Mouse (Mus musculus) layer of hippocampus, adult 18-20 months (tissue): ENCODE measurements around the gene Prkag2. TPM values are rescaled to one million over a fixed set of nuclear protein-coding genes. Genes with fewer than 3 reads are reported as not detected.
"Not testable (repeated sequence)": the region's sequence is repeated elsewhere in the genome, so short reads cannot be mapped to it uniquely, and the experiment has no call there.

ENCODE experiments used
- DNase-seq, 2 experiments: peaks; one replicate each; pipeline ENCODE4 v3.0.0; 2022; ENCODE audit warnings: low spot score in 2 of 2
- total RNA-seq, 2 experiments: library from RNA; stranded (reverse); gene quantifications; 2 replicates each; pipeline ENCODE4 v1.2.3; 2021

The Prkag2 gene
- total RNA-seq, 2 experiments from 2014 or later = 167 to 174 TPM

- DNase-seq = no peak
Measured at GRCm38 (mm10) chr5:24877836-24878624, 222.4 kb downstream of the Prkag2 start.

GRCm38 (mm10) chr5:24876653-24877052 lies 223.8 kb downstream of the Prkag2 start:
- DNase-seq = no peak

GRCm38 (mm10) chr5:24874111-24874510 lies 226.3 kb downstream of the Prkag2 start:
- DNase-seq = peak in 1 of 2 experiments; percentile 37

GRCm38 (mm10) chr5:24873221-24873620 lies 227.2 kb downstream of the Prkag2 start:
- no peak for DNase-seq

- peak; percentile 58 to 65 for DNase-seq
Measured at GRCm38 (mm10) chr5:24871276-24871675, 229.2 kb downstream of the Prkag2 start.

- DNase-seq = peak in 1 of 2 experiments; percentile 32
Measured at GRCm38 (mm10) chr5:24869796-24870289, 230.6 kb downstream of the Prkag2 start.

GRCm38 (mm10) chr5:24863804-24864203 lies 236.6 kb downstream of the Prkag2 start:
- DNase-seq = no peak

- DNase-seq = no peak
Measured at GRCm38 (mm10) chr5:24861449-24861930, 239.0 kb downstream of the Prkag2 start.

GRCm38 (mm10) chr5:24860635-24861448 lies 239.6 kb downstream of the Prkag2 start:
- peak; percentile 70 to 78 for DNase-seq

GRCm38 (mm10) chr5:24859771-24860540 lies 240.5 kb downstream of the Prkag2 start:
- DNase-seq = no peak

GRCm38 (mm10) chr5:24854827-24855600 lies 245.4 kb downstream of the Prkag2 start:
- no peak for DNase-seq

- DNase-seq = no peak
Measured at GRCm38 (mm10) chr5:24854256-24854655, 246.2 kb downstream of the Prkag2 start.

GRCm38 (mm10) chr5:24848261-24848660 lies 252.2 kb downstream of the Prkag2 start:
- DNase-seq = not testable (repeated sequence)

GRCm38 (mm10) chr5:24843841-24844240 lies 256.6 kb downstream of the Prkag2 start:
- no peak for DNase-seq

- no peak for DNase-seq
Measured at GRCm38 (mm10) chr5:24843103-24843475, 257.4 kb downstream of the Prkag2 start.

GRCm38 (mm10) chr5:24842274-24843102 lies 258.0 kb downstream of the Prkag2 start, which contains the start of gene Rheb:
Gene Rheb (minus strand): TSS chr5:24842624.
- DNase-seq = peak; percentile 99

- peak in 1 of 2 experiments; percentile 53 for DNase-seq
Measured at GRCm38 (mm10) chr5:24841662-24842273, 258.7 kb downstream of the Prkag2 start.

- DNase-seq = no peak
Measured at GRCm38 (mm10) chr5:24840975-24841431, 259.4 kb downstream of the Prkag2 start.

- peak in 1 of 2 experiments; percentile 27 for DNase-seq
Measured at GRCm38 (mm10) chr5:24834491-24834890, 266.0 kb downstream of the Prkag2 start.
